Mouse (Mus musculus) cortical plate, adult 2 months (tissue): ENCODE results near the gene Plcl2.

ENCODE experiments used
- CTCF ChIP-seq: fragments of 200-500 bp; IDR thresholded peaks from 2 replicates; pipeline ENCODE4 v1.5.1; 2011; ENCODE audit warnings: mild to moderate bottlenecking, control low read depth, low read length; ENCODE audit not compliant: insufficient read depth; ENCODE audit errors: extremely low read depth
- POLR2A ChIP-seq: fragments of 200-500 bp; IDR thresholded peaks from 2 replicates; pipeline ENCODE4 v1.6.1; 2011; ENCODE audit warnings: mild to moderate bottlenecking, low read length, control low read depth; ENCODE audit not compliant: insufficient read depth; ENCODE audit errors: extremely low read depth

GRCm38 (mm10) chr17:50733390-50733789 lies 224.2 kb downstream of the Plcl2 start:
- TF ChIP-seq POLR2A = no peak
- no peak for TF ChIP-seq CTCF
